Mouse (Mus musculus) lung, adult 2 months (tissue): ENCODE measurements around the gene Slc7a9. TPM values are rescaled to one million over a fixed set of nuclear protein-coding genes. Genes with fewer than 3 reads are reported as not detected.

Experiments used
- DNase-seq: peaks from one replicate; pipeline ENCODE4 v3.0.0; 2022
- H3K4me1 ChIP-seq: fragments of 200-500 bp; 2 replicates; pipeline ENCODE4 v1.6.1; 2011; ENCODE audit warnings: low read length; ENCODE audit not compliant: control insufficient read depth, insufficient read depth
- H3K4me3 ChIP-seq: fragments of 200-500 bp; replicated peaks from 2 replicates; pipeline ENCODE3; 2011; ENCODE audit warnings: low read depth, mild to moderate bottlenecking, control low read depth, low read length; ENCODE audit errors: extremely low read depth
- CTCF ChIP-seq: fragments of 200-500 bp; IDR thresholded peaks from 2 replicates; pipeline ENCODE4 v1.5.1; 2011; ENCODE audit warnings: mild to moderate bottlenecking, low read length, control low read depth; ENCODE audit not compliant: insufficient read depth
- POLR2A ChIP-seq: fragments of 200-500 bp; IDR thresholded peaks from 2 replicates; pipeline ENCODE4 v1.6.1; 2011; ENCODE audit warnings: low read depth, mild to moderate bottlenecking, control low read depth, low read length, borderline replicate concordance; ENCODE audit errors: extremely low read depth
- WGBS: fragments of 180-500 bp; shearing (Covaris S2); methylation state at CpG from one replicate; pipeline ENCODE4 v1.1.7; 2018; 5-methylcytosine and 5-hydroxymethylcytosine counted together
- polyA plus RNA-seq: library from polyadenylated mRNA; depleted of rRNA; stranded (reverse); fragments of >200 nt; gene quantifications from 2 replicates; pipeline ENCODE4 v1.2.3, GENCODE M21; 2012; rRNA removed

The Slc7a9 gene
- polyA plus RNA-seq = 0.06 TPM in 1 of 2 replicates, not detected in the other

DNA sequence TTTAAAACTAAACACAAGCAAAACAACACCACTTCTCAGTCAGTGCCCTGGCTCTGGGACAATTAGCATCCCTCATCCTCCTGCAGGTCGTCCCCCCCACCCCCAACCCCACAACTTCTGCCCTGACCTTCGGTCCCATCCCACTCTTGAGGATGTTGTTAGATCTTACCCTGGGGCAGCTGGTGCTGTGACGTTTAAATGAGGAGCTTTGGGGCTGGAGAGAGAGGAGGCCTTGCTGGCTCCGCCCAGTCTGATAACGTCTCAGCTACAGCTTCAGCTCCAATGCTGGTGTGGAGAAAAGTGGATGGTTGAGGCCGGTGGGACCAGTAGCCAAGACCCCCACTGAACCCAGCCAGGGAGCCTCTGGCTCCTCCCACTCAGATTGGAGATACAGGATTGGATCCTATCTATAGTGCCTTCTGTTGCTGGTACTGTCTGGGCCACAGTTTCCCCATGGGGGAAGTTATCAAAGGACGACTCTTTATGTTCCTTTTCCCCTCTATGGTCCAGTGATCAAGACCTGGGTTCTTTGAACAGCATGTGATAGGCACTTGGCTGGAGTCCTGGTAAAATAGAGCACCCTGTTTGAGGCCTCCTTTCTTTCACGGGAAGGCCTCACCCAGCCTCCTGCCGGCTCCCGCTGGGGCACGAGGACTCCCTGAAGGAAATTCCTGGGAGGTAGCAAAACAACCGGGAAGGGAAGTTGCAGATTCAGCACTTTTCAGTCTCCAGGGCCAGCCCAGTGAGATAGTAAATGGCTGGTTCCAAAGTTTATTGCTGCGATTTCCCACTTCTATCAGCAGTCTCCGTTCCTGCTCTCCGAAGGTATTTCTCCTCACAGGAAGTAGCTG lies at the start of gene Slc7a9:
TSS of gene Slc7a9 (plus strand) at position 801 of the 851 bp plus-strand sequence.
- WGBS = 27% methylated on average over 15 of the region's 15 CpGs
- no peak within 1 kb of the TSS for H3K4me3 ChIP-seq
- DNase-seq = no peak
- no peaks in the 10 kb centered on the region for H3K4me1 ChIP-seq
- TF ChIP-seq POLR2A = no peak
- TF ChIP-seq CTCF = no peak

- WGBS = 85% methylated on average over 4 of the region's 4 CpGs
- TF ChIP-seq CTCF (no peak), POLR2A (no peak)
- Histone ChIP-seq H3K4me3 (no peak overlapping the region), H3K4me1 (peaks cover 6% of the 10 kb centered on the region; the same call in 1 of the 2 replicates)
- no peak for DNase-seq
Observed at GRCm38 (mm10) chr7:35401169-35401568, 47.4 kb upstream of the Slc7a9 start.

- 62% methylated on average over 5 of the region's 5 CpGs for WGBS
Observed at GRCm38 (mm10) chr7:35415226-35415625, 33.4 kb upstream of the Slc7a9 start.

DNA sequence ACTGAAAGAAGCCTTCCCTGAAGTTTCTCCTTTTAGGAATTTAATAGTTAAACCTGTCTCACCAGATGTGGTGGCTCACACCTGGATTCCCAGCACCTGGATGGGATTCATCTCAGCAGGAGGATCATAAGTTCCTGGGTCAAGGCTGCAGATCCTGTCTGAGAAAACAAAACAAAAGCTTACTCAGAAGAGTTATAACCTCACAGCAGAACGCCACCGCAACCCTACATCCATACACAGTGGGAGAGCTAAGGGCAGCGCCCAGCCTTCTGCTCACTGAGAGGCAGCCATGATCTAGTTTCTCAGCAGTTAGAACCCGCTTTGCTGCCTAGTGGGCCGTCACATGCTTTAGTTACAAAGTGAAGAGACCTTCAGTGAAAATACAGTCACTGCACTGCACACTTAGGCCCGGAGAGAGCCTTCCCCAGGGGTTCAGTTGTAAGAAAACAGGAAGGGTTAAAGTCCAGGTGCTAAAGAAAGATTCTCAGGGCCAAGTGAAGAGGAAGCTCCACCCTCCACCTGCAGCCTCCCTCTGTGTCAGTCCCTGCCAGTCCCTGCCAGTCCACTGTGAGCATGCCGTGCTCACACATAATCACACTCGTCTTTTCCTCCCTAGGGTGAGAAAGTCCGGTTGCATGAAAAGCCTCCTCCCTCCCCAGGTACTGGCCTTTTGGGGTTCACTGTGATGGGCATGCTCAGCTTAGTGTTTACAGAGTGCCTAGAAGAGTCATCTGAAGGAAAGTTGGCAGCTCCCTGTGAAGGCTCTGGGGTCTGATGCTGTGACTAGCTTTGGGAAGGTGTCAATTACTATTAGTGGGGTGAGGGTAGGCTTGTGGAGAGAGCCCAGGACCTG lies 32.6 kb upstream of the Slc7a9 start:
- Histone ChIP-seq H3K4me3 (no peak overlapping the region), H3K4me1 (no peaks in the 10 kb centered on the region)
- 77% methylated on average over 9 of the region's 9 CpGs for WGBS
- TF ChIP-seq POLR2A (no peak), CTCF (no peak)
- DNase-seq = no peak

More at GRCm38 (mm10) chr7:35415226-35415625, 33.4 kb upstream of the Slc7a9 start:
- TF ChIP-seq POLR2A (no peak), CTCF (no peak)
- Histone ChIP-seq H3K4me1 (no peaks in the 10 kb centered on the region), H3K4me3 (no peak overlapping the region)
- no peak for DNase-seq

DNA sequence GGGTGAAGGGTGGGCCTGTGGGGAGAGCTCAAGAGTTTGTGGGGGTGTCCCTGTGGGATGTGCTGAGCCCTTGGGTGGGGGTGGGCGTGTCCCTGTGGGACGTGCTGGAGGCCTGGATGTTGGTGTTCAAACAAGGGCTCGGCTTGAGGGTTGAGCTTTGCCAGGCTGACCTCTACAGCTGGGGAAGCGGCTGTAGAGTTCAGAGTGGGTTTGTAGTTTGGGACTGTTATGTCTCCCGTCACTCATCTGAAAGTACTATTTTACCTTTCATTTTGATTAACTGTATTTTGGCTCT lies 32.0 kb upstream of the Slc7a9 start:
- no peak for TF ChIP-seq POLR2A
- TF ChIP-seq CTCF = no peak
- DNase-seq = no peak
- Histone ChIP-seq H3K4me3 (no peak overlapping the region), H3K4me1 (no peaks in the 10 kb centered on the region)
- 82% methylated on average over 5 of the region's 5 CpGs for WGBS

DNA sequence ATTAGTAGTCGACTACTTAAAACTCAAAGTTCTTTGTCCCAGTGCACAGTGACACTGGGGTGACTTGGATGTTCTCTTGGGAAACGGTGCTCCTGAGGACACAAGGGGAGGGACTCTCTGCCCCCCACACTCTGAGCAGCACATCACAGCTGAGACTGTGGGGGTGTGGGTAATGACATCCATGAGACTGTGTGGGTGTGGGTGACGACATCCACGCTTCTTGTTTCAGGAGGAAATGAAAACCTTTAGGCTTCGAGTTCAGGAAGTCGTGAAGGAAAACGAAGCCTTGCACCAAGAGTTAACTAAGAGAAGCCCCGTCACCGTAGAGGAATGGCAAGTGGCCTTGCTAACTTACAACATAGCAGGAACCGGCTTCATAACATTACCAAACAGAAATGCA lies 25.5 kb upstream of the Slc7a9 start:
- Histone ChIP-seq H3K4me3 (no peak overlapping the region), H3K4me1 (no peaks in the 10 kb centered on the region)
- TF ChIP-seq CTCF (no peak), POLR2A (no peak)
- WGBS = 74% methylated on average over 10 of the region's 10 CpGs
- no peak for DNase-seq

DNA sequence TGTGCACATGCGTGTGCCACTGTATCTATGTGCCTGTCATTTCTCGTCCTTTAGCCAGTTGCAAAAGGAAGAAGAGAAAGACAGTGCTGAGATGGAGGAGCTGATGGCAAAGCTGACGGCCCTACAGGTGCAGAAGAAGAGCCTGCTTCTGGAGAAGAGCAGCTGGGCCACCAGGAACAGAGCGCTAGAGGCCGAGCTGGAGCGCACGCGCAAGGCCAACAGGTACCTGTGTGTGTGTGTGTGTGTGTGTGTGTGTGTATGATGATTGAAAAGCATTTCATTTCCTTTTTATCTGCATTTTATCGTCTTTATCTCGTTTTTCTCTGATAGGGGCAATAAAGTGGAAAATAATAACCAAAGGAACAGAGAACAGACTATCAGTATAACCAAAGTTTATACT lies 20.4 kb upstream of the Slc7a9 start:
- WGBS = 92% methylated on average over 10 of the region's 10 CpGs
- no peaks in the 10 kb centered on the region for H3K4me1 ChIP-seq
- DNase-seq = no peak
- no peak overlapping the region for H3K4me3 ChIP-seq
- TF ChIP-seq CTCF = no peak
- TF ChIP-seq POLR2A = no peak

DNA sequence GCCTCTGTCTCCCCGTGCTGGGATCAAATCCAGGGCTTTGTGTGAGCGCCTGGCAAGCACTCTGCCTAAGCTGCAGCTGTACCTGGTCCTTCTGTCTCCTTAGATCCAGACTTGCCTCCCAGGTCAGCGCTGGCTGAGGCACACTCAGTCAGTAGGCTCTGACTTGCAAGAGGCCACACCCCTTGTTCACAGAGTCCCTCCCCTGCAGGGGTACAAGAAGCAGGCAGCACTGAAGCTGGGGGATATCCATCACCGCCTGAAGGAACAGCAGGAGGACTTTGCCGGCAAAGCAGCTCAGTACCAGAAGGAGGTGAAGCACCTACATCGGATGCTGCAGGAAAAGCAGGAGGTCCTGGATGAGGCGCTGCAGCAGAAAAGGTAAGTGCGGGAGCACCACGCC lies 13.3 kb upstream of the Slc7a9 start:
- no peak for TF ChIP-seq POLR2A
- no peak for TF ChIP-seq CTCF
- Histone ChIP-seq H3K4me1 (no peaks in the 10 kb centered on the region), H3K4me3 (no peak overlapping the region)
- WGBS = 79% methylated on average over 9 of the region's 9 CpGs
- no peak for DNase-seq

DNA sequence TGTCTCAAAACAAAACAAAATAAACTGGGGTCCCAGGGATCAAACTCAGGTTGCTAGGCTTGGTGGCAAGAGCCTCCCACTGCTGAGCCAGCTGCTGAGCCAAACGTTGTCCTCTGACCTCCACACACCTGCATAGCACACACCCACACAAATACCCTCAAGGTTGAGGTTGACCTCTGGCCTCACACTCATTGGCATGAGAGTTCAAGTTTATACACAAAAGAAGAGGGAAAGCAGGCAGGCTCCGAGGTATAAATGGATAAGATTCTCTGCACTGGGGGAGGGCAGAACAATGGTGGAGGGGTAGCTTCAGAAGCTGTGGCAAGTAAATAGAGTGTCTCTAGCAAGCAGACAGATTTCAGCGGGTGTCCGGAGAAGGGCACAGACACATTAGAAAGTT lies 1.1 kb upstream of the Slc7a9 start:
- TF ChIP-seq POLR2A (no peak), CTCF (no peak)
- 47% methylated on average over 4 of the region's 4 CpGs for WGBS
- H3K4me3 ChIP-seq = no peak overlapping the region
- no peaks in the 10 kb centered on the region for H3K4me1 ChIP-seq
- no peak for DNase-seq

DNA sequence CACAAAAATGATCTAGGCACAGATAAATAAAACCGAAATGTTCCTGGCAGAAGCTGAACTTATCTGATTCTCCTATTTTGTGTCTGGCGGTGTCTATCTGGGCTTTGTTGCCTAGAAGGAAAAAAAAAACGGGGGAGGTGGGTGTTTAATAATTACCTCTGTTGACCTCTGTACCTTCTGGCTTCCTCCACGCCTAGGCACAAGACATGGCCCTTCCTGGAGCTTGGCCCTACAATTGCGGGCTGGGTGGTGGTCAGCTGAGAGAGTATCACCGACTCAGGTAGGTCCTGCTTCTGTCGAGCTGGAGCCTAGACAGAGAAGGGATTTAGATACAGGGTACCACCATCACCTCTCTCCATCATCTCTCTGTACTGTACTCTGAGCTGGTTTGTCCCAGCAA lies 271 bp downstream of the Slc7a9 start:
- Histone ChIP-seq H3K4me3 (no peak overlapping the region), H3K4me1 (no peaks in the 10 kb centered on the region)
- no peak for TF ChIP-seq CTCF
- TF ChIP-seq POLR2A = no peak
- WGBS = 55% methylated on average over 7 of the region's 7 CpGs
- DNase-seq = no peak
